Mouse (Mus musculus): ENCODE data around the gene Gm5936.
"Not testable (repeated sequence)": the region's sequence is repeated elsewhere in the genome, so short reads cannot be mapped to it uniquely, and the experiment has no call there.

GRCm38 (mm10) chrX:74856104-74856503 is 19.1 kb downstream of the Gm5936 start:
- TF ChIP-seq CTCF (IDR thresholded peaks at IDR 0.05; ENCODE audit: low read depth, low read length); POLR2A (IDR thresholded peaks at IDR 0.05; ENCODE audit: borderline replicate concordance, low read depth, low read length): not testable (repeated sequence)
